Mouse (Mus musculus) kidney, postnatal 4 days (tissue): ENCODE data around the gene Lmnb2.

Experiments
- DNase-seq, 2 experiments: peaks; one replicate each; pipeline ENCODE4 v3.0.0; 2021; ENCODE audit warnings: mixed read lengths in 2 of 2

Gene Lmnb2

DNA sequence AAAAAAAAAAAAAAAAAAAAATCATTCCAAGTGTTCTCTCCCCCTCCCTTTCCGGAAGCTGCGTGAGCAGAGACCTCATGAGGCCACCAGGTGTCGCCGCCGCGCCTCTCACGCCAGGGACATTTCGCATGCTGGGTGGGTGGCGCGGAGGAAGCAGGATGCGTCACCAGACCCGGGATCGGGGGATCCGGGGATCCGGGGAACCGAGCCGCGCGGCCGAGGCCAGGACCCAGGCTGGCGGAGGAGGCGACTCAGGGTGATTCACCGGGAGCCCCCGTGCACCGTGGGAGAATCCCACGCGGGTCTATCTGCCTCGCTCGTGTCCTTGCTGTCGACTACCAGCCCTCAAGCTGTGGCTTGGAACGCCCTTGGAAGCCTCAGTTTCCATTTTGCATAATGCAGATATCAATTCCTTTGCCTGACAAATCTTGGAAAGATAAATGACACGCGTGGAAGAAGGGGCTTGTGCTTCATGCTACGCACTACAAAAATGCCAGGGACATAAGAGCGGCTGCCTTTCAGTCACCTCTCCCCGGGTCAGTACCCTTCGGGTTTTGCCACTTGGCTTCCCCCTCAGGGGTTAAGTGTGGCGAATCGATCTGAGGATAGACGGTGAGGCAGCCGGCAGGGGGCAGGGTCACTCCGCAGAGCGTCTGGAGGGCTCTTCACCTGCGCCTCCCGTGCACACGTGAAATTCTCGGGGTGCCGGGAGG is 10.7 kb upstream of the Lmnb2 start:
- peak; percentile 94 to 96 for DNase-seq

DNA sequence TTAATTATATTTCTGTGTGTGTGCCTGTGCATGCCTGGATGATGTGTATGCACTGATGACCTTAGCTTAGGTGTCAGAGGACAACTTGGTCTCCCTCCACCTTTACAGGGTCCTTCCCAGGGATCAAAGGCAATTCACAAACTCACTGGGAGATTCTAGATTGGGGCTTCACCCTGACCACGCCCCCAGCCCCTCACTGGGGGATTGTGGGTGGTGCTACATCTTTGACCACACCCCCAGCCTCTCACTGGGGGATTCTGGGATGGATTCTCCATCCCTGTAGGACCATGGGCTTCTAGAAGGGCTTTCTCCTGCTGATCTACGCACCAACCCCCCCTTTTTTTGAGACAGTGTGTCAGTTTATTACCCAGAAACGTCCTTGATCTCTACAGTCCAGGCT is 7.4 kb upstream of the Lmnb2 start:
- DNase-seq: no peak

DNA sequence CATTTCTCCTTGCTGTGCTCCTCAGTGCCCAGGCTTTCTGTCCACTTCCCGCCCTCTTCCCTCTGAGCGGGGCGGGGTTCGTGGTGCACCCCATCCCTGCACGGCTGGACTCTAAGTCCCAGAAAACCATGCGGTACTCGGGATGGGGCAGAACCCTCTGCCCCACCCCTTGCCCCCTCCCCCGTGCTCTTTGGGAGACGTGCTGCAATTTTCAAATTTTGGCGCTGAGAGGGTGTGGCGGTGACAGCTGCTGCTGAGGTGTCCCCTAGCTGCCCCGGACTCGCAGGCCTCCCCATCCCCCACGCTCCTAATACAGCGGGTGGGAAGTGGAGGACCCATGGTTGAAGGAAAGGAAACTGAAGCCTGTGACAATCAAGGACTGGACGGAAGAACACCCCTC is 3.9 kb upstream of the Lmnb2 start:
- DNase-seq: peak; percentile 66 to 73

DNA sequence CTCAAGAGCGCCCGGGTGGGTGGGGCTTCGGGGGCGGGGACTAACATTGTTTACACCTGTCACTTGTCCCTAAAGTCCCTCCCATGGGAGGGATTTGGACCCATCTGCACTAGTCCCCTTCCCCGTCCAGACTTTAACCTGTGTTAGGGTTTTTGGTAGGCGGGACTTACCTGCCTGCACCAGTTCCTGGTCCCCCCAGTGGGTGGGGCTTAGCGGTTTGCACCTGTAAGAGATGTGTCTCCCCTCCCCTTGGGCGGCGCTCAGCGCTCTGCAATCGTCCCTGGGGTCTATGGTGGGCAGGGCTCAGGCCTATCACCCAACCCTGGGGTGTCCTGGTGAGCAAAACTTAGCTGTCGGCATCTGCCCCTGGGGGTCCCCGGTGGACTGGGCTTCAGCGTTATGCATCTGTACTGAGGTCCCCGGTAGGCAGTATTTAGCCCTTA is 688 bp downstream of the Lmnb2 start:
- peak; percentile 58 to 78 for DNase-seq

DNA sequence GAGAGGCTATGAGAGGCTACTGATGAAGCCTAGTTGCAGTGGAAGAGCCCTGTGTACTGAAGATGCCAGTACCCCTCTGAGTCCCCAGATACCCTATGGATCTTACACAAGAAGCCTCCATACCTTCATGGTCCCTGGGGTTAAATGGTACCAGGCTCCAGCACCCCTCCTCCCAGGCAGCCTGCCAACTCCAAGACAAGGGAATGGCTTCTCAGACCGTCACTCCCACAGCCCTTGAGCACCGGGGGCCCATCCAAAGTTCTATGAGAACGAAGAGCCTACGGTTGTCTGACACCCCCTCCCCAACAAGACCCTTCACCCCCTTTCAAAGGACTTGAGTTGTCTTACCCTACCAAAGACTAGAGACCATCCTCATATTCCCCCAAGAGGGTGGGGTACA is 2.3 kb downstream of the Lmnb2 start:
- DNase-seq: no peak

DNA sequence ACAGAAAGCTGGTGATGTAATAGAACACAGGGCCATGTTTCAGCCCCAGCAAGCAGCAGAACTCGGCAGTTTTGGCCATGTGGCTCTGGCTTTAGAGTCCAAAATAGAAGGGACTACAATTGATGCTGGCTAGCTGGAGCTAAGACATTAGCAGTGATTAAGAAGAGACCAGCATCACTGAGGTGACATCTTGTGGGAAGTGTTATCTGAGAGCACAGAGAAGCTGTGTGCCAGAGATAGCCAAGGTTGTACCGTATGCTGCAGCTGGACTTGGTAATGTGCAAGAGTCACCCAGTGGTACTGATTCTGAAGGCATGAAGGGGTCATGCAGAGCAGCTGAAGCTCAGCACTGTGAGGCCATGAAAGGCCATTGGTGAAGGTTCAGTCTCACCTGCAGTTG is 2.8 kb downstream of the Lmnb2 start:
- no peak for DNase-seq

DNA sequence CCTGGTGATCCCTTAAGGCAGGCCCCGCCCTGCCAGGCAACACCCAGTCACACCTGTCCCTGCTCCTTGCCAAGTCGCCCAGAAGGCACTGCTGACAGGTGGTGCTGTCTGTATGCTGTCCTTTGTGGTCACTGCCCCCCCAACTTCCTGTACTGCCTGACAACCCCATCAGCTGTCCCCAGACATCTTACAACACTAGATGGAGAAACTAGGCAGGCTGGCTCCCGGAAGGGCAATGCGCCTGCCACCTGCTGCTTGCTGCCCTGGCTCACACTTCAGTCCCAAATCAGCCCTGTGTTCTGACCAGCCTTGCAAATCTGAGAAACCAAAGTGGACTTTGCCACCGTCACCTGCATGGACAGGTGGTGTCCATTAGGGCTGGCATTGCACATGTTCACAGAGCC is 3.8 kb downstream of the Lmnb2 start:
- no peak for DNase-seq

DNA sequence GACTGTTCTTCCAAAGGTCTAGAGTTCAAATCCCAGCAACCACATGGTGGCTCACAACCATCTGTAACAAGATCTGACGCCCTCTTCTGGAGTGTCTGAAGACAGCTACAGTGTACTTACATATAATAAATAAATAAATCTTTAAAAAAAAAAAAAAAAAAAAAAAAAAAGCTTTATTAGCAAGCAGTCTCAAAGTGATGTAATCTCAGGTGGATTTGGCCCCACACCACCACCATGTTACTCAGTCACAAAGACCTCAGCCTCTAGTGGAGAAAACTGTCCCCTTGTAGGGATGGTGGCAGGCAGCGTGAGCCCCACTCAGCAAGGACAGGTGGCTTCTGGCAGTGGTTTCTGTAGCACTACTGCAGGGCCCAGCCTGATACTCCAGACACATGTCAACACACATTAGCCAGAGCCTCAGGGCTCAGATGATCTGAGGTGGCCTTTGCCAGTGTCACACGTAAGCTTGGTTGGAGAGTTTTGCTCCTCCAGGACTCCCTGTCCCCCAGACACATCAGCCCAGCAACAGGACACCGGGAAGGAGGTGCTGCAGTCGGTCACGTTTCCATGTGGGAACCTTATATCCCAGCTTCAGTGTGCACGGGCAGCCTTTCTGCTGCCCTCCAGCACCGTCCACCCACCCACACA is 4.6 kb downstream of the Lmnb2 start:
- DNase-seq: no peak

DNA sequence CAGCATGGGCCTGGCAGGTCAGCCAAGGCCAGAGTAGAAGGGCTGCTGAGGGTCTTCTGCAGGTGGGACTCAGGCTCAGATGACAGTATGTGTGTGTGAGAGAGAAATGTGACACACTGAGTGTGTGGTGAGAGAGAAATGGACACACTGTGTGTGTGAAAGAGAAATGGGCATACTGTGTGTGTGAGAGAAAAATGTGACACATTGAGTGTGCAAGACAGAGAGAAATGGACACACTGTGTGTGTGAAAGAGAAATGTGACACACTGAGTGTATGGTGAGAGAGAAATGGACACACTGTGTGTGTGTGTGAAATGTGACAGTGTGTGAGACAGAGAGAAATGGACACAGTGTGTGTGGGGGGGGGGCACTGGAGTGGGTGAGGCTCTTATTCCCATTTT is 6.2 kb downstream of the Lmnb2 start:
- no peak for DNase-seq

DNA sequence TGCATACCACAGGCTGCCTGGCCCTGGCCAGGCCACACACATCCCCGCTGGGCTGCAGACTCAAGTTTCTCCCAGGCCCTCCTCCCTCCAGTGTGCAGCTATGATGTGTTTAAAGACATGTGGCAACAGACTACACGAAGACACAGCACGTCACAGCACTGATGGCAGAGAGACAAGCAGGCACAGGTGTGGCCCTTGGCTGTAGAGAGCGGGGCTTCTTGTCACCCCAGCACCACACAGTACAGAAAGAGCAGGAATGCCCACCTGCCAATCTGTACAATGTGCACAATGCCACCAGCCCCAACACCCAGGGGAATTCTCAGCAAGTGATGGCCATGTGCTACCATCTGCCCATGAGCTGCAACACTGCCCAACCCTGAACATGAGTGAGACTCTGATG is 6.7 kb downstream of the Lmnb2 start:
- DNase-seq: no peak

DNA sequence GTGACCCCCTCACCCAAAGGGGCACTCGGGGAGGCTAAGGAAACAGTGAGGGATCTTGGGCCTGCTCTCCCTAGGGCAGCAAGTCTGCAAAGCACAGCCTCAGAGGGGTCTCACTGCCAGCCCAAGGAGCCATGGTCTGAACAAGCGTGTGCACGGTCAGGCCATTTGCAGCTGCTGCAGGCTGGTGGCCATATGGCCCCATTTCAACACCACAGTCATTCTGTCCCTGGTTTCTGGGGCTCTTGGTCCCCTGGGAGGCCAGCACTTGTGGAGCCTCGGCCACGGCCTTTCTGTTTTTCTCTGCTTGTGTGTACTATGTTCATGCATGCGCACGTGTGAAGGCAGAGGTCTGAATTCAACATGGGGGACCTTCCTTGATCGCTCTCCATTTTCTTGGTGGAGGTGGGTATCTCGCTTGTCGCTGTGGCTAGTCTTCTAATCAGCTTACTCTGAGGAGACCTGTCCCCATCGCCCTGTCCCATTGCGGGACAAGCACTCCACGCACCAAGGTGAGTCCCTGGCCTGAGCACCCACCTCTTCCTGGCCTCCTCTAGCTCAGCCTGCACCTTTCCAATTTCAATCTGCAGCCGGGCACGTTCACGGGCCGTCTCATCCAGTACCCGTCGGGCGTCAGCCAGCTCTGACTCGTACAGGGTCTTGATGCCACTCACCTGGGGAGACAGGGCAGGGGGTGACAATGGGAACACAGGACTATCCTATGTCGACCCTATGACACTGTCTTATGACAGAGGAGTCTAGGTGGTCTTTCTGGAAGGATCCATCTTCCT is 8.5 kb downstream of the Lmnb2 start:
- no peak for DNase-seq

DNA sequence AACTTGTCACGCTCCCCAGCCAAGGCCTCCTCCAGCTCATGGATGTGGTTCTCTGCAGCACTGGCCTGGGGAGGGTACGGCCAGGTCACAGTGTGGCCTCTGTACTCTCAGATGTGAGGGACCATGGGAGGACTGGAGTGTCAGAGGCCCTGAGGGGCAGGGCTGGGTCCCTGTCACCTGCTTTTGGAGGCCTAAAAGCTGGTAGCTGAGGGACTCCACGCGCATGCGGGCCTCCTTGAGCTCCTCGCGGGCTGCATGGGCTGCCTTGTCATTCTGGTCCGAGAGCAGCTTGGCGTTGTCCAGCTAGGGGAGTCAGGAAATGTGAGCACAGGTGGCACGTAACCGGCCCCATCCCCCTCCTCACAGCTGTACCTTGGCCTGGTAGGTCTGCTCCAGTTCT is 13.3 kb downstream of the Lmnb2 start:
- DNase-seq: no peak

DNA sequence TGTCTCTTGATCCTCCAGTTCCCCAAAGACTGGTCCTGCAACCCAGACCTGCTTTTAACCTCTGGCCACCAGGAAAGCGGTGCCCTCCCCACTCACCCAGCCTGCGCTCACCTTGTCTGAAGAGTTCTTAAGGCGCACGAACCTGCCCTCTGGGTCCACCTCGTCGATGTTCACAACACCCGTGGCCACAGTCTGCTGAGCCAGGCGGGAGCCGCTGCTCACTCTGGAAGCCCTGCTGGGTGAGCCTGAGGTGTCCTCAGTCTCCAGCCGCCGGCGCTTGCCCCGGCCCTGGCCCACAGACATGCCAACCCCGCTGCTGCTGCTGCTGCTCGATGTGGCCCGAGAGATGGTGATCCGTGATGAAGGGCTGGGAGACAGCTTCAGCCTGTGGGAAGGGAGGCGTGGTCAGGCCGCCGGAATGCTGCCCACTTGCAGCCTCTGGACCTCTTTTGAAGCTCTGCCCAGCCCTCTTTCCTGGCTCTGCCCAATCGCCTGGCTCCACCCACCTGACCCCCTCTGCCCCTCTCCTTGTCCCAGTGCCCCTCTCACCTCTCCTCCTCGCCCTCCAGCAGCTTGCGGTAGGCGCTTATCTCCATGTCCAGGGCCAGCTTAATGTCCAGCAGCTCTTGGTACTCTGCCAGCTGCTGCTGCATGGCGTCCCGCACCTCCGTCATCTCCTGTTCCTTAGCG is 13.9 kb downstream of the Lmnb2 start:
- DNase-seq: no peak

DNA sequence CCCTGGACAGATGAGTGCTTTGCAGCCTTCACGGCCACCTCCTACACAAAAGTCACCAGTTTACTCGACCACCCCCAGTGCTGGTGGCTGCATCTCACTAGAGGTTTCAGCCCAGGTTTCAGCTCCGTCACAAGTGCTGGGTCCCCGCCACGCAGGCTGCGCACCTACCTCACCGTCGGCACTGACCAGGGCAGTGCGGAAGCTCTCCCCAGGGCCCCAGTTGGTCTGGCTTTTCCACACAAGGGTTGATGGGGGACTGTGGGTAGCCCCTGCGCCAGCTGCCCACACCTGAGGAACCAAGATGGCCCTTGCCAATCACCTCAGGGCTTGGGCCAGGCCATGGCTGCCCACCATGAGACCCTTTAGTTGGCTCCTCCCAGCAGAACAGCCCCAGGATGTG is 14.8 kb downstream of the Lmnb2 start:
- DNase-seq: no peak

DNA sequence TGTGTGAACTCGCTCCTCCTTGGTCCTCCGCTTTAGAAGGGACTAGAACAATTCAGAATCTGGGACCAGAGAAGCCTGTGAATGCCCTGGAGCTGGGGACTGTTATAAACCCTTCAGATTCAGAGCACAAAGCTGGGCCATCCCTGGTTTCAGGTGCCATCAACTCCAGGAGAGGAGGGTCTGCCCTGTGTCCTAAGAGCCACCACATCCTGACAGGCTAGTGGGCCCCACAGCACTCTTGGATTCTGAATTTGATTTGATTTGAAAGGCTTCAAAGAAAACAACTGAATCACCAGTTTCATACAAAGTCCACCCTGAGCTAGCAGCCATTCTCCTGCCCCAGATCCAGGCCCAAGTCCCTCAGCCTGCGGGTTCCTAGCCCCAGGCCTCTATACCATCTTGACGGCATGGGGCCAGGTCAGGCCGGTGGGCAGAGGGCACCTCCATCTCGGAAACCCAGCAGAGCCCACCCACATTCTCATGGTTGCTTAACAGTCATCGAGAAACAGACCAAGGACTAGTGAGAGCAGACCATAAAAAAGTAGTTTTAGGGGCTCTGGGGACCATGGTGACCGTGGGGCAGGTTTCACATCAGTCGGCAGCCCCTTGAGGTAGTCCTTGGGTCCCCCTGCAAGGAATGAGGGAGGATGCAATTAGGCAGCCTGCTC is 15.6 kb downstream of the Lmnb2 start:
- DNase-seq: no peak

DNA sequence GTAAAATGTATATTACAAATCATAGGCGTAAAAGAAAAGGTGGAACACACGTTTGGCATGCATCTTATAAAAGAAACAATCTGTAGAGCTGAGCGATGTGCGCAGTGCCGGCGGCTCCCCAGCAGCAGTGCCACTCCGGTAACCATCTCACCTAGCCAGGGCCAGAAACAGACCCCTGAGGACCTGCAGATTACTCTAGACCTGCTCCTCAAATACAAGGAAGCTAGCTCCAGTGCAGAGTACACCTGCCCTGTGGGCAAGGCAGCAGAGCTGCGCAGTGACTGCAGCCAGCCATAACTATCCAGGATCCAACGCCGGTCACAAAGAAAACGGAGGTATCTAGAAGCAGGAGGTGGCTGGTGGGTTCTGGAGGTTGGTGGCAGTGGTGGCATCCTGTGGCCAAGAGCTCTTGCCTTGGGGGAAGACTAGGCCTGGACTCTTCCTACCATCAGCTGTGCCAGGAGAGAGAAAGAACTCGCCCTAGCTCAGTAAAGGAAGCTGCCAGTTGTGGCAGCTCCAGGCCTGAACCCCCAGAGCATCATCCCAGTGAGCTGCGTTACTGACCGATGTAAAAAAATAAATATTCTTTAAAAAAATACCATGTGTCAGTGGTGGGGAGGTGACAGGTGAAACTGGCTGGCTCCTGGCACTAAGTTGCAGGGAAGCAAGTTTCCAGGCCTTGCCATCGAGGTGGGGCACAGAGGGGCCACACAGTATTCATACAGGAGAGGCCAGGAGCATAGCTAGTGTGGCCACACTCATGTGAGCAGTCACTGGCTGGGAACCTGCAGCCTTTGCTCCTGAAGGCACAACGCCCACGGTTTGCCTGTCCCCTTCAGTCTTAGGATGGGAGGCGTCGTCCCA is 16.4 kb downstream of the Lmnb2 start:
- DNase-seq: peak in 1 of 2 experiments; percentile 29

DNA sequence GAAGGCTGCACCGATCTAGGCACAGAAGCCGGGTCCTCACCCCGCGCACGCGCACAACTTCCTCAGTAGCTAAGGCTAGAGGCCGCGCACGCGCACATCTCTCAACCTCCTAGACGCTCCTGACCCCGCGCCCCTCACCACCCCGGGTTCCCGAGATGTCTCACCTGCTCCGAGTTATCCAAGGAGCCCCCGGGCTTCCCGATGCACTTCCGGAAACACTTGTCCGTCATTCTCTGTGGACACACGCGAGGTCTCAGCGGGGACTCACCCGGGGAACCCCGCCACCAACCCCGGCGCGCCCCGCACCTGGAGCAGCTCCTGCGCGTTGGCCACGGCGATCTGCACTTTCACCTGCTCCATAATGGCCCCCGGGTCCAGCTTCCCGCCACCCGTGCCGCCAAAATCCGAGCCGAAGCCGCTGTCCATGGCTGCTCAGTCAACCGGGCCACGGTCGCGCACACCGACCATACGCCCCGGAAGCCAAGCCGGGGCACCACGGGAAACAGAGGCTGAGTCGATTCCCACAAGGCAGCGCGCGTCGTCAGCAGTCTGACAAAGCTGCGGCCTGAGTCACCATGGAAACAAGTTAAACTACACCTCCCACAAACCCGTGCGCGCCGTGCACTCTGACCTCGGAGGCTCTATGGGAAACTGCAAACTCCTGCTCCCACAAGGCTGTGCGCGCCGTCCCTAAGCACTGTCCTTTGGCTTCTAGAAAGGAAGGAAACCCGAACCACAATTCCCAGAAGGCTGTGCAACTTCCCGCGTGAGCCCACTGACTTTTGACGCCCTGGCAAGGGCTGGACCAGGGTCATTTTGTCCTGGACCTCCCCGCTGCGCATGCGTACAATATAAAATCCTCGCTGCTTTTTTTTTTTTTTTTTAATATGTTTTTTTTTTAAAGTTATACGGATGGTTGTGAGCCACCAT is 17.5 kb downstream of the Lmnb2 start, which contains the start of gene Timm13:
TSS of gene Timm13 (minus strand) at position 652 of the 930 bp plus-strand sequence.
- peak; percentile 98 to 99 for DNase-seq

DNA sequence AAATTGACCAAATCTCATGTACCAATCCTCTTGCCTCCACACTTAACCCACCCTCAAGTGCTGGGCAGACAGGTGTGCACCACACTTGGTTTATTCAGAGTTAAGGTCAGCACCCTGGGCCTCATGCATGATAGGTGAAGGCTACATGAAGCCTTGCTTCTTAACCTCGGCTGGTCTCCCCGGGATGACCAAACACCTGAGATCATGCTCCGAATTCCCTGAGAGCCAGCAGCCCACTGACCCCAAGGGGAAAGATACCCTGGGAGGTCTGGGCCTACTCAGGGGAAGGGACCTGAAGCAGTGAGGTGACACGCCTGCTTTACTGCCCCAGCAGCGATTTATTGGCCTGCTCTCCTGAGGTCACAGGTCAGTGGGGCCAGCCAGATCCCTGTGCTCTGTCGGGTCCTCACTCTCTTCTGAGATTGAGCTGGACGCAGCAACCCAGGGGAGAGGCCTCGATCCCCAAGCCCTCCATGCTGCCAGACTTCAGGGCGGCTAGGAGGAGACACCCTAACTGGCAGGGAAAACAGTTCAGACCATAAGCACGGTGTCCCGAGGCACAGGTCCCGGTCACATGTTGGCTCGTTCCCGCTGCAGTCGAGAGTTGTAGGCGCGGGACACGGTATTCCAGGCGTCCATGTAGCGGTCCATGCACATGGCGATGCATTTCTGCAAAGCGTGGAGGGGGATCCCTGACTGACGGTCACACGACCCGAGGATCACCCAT is 18.3 kb downstream of the Lmnb2 start:
- no peak for DNase-seq

DNA sequence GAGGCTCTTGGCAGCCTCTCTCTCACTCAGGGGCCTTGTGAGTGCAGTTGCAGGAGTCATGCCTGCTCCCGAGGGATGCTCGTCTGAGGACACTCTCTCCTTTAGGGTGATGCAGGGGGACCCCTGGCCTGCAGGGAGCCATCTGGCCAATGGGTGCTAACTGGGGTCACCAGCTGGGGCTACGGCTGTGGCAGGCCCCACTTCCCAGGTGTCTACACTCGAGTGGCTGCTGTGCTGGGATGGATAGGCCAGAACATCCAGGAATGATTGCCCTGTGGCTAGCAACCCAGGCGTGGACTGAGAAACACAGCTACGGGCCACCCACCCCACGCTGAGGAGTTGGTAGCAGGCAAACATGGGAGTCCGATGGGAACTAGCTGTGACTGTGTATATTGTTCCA is 19.0 kb downstream of the Lmnb2 start:
- no peak for DNase-seq
